Mouse (Mus musculus): ENCODE measurements around the gene Arfip1.

Gene Arfip1

DNA sequence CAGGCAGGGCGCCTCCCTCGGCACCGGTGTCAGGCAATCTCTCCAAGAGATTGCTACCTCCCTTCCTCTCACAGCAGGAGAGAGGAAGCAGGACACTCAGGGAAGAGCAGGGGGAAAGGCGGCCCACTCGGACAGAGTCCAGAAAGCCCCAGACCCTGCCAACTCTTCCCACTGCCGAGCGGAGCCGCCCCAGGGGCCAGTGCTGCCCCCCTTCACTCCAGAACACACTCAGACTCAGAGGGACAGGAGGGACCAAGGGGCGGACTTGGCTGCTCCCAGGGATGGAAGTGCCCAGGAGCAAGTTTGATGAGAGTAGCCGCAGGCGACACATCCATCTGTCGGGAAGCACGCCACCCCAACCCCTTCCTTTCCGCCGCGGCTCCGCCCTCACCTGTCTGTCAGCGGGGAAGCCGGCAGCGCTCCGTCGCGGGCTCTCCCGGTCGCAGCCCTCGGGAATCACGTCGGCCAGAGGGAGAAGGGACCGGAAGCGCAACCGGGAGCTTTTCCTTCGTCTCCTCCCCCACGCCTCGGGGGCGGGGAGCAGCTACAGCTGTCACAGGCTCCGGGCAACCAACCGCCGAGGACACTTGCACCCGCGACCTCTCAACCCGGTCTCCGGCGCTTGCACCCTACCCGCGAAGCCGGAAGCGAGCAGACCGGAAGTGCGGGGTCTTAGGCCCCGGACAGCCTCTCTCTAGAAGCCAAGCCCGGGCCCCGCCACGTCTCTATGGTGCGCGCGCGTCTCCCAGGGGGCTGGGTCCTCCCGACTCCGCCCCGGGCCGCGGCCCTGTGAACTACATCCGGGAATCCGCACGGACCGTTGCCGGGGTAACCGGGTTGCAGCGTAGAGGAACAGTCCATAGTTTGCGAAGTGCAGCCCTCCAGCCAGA is at the start of gene Arfip1:
Gene Arfip1 (minus strand): TSS at position 603 of the 890 bp plus-strand sequence.
- DNase-seq, result peak; percentile 99

DNA sequence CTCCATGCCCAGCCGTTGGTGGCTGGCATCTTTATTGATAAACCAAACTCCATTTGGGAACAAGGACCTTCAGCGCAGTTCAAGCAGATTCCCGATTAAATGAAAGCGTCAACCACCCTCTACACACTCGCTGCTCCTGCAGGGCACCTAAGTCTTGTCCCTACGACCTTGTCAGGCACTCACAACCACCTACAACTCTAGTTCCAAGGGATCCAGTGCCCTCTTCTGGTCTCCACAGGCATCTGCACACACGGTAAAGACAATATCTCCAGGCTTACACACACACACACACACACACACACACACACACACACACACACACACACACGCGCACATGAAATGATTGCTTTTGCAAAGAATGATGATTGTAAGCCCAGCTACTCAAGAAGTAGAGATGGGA is 49.2 kb upstream of the Arfip1 start:
- no peak for DNase-seq

DNA sequence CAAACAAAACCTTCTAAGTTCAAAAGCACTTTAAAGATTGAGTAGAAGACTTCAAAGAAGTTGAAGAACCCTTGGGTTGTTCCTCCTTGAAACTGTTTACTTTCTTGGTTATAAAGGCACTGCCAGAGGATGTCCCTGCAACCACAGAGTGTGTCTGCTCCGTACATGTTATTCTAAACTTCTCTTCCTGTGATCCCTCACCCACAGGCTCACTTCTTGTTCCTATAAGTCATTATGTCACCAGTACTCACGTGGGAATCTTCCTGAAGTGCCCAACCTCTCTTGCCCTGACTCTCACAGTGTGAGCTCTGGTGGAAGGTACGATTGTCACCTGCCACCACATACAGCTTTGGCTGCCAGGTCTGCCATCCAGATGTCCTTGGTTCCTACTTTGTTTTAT is 39.6 kb upstream of the Arfip1 start:
- peak; percentile 23 for DNase-seq

DNA sequence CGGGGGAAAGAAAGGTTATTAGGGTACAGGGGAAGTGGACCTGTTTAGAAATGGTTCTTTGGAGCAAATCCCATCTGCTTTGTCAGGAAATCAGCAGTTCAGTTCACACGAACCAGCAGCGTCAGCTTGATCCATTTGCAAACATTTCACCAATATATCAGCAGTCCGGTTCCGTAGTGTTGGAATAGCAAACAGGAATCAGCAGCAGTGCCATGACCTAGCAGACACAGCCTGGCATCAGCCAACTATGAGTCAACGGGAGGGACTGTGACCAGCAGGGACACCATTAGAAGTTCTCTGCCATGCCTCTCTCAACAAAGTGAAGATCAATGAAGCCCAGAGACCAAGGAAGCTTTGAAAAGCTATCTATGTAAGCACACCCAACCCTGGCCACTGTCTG is 37.3 kb upstream of the Arfip1 start:
- no peak for DNase-seq

DNA sequence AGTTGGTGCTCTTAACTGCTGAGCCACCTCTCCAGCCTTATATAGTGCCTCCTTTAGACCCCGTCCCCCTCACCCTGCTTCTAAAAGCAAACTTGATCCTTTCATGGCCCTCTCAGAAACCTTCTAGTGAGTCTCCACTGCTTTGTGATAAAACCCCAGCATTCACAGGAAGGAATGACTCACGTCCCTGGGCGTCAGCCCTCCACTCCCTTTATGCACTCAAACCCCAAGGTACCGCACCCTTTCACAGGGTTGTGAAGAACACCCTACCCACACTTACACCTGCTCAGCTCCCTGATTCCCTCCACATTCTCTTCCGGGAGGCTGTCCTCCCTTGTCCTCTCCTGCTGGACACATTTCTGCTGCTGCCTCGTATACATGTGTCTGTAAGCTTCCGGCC is 36.6 kb upstream of the Arfip1 start:
- DNase-seq, result no peak

DNA sequence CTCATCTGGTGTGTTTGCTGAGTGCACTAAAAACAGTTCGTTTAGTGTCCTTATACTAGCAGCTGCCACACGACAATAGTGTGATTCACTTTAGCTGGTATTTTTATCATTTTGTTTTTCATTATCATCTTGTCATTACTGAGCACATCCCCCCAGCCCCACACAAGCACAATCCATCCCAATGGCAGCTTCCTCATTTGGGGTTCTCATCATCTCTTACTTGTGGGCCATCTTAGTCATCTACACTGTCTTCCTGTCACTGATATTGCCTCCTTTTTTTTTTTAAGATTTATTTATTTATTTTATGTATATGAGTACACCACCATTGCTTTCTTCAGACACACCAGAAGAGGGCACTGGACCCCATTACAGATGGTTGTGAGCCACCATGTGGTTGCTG is 36.2 kb upstream of the Arfip1 start:
- DNase-seq, result no peak

DNA sequence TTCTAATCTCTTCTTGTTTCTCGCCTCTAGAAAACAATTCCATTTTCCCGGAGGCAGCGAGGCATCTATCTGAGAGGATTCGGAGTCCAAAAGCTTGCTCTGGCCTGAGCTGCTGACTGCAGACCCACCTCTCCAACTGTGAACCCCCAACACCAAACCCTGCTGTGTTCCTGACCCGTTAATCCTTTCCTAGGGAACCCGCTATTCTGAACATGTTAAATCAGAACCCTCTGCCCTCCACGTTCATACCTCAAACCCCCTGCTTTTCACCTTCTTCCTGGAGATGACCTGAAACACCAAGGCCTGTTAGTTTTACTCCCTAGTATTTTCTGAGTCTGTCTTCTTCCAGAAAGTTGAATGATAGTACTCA is 33.4 kb upstream of the Arfip1 start:
- DNase-seq, result no peak

DNA sequence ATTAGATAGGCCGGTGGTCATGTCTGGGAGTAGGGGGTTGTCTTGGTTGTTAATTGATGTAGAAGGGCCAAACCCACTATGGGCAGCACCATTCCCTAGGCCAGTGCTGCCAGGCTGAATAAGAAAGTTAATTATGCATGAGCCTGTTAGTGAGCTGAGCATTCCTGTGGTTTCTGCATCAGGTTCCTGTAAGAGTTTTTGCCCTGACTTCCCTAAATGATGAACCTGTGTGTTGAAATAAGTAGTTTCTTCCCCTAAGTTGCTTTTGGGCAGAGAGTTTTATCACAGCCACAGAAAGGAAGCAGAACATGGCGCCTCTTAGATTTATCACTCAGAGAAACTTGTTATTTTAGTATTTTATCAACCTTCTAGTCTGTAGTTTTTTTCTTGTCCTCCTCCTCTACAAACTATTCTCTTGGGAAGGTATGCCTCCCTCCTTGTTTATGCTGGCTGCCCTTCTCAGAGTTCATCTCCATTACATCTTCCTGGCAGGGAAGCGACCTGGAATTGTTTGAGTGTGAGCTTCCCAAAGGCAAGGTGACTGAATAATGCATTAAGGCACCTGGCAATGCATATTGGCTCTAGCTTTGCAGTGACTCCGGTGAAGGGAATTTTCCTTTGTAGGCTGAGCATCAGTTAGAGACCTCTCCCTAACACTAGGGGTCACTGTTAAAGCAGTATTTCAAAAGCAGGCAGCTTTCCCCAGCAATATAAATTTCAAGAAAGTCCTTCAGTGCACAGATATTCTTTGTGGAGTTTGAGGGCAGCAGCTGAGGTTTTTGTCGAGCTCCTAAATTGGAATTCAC is 32.8 kb upstream of the Arfip1 start:
- peak; percentile 50 for DNase-seq

DNA sequence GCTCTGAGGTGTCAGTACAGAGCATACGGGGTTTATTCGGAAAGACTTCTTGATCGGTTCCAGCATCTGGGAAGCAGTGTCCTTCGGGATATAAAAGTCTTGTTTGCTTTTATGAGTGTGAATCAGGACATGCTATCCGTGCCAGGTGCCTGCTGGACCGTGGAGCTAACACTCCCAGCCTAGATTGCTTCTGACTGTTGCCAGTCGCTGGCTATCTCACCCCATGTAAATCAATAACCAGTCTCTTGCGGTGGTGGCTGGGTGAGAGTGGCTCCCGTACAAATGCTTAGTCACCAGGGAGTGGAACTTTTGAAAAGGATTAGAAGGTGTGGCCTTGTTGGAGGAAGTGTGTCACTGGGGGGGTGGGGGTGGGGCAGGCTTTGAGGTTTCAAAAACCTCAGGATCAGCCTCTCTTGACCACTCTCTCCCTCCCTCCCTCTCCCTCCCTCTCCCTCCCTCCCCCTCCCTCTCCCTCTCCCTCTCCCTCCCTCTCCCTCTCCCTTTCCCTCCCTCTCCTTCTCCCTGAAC is 27.8 kb upstream of the Arfip1 start:
- no peak for DNase-seq

DNA sequence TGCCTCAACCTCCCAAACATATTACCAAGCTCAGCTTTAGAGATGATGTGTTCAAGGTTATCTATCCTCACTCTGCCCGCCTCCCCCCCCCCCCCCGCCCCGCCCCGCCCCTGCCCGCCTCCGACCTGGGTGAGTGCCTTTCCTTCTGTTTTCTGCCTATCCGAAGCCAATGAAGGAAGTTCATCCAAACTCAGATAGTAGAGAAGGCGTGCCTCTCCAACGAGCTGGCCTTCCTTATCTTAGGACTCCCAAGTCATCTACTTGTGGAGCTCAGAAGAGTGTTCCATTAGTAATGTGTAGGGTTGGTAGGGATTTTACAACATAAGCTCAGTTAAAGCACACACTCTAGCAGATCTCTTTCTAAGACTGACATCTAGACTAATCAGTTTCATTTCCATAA is 20.8 kb upstream of the Arfip1 start:
- no peak for DNase-seq

DNA sequence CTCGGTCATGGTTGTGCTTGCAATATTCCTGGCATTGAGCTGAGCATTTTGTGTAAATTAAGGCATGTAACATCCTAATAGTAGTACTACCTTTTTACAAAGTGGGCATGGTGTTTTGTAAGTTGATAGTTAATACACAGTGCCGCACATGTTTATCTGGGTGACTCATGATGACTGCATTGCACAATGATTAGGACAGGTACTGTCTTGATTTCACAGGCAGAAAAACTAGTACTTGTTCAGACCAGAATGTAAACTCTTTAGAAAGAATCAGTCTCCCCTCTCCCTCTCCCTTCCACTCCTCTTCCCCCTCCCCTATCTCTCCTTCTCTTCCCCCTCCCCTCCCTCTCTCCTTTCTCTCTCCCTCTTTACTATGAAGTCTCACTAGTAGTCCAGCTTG is 20.3 kb upstream of the Arfip1 start:
- no peak for DNase-seq

DNA sequence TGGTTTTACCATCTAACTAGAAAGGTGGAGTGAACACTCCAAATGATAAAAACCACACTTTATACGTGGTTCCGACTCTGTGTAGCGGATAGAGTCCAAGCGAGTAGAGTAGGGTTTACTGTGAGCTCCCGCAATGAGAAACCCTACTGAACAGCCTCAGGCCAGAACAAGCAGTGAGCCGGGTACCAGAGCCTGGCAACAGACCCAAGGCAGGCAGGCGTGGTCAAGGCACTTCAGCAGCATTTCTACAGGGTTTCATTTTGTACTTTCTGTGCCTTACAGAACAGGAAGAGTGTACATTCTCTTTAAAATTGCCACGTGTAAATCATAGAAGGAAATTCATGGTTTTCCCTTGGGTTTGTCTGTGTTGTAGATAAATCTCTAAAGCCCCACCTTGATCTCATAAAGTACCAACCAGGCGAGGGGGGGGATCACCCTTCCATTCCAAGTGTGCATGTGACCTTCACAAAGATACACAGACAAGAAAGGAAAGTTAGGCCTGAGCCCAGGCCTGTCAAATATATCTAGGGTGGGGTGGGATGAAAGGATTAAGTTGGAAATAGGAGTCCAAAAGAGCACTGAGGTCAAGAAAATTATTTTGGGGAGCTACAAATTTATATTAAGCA is 19.6 kb upstream of the Arfip1 start:
- no peak for DNase-seq

DNA sequence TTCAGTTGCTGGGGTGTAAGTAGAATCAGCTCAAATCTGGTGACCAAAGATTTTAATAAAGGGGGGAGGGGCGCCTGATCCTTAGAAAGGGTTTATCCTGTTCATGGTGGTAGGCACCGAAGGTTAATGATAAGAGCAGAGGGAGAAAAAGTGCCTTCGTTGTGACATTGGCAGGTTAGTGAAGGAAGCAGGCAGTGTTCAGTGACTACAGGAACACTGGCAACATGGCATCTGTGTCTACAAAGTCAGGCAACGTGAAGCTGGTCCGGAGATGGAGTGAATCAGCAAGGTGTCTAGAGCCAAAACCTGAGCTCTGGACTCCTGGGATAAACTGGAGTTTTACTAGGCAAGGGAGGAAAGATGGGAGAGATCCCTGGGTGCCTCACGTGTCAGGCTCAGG is 16.3 kb upstream of the Arfip1 start:
- no peak for DNase-seq

DNA sequence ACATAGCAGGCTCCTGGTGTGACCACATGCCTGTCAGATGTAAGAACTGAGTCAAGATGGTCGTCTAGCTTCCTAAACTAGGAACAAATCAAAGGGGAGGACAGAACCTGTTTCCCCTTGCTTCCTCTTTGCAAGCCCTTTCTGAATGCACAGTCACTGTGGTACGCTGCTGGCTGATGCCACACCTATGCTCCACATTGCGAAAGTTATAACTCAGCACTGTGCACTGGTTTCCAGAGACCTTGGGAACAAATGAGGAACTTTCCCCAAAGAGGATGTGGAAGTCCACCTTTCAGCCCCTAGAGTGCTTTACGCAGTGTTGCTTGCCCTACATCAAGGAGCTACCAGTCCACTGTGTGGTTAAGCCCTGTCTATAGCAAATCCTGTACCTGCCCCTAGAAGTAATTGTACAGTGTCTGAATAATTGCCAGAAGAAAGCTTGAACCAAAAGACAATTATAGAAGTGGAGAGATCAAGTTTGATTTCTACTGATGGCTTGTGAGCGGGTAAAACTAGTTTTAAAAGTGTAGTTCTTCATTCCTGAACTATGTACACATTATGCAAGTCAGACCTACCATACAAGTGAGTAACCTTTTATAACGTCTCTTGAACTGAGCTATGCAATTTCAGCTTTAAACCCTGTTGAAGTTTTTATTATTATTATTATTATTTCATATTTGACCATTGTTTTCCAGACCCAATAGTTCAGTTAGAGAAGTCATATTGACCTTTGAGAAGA is 15.7 kb upstream of the Arfip1 start:
- peak; percentile 35 for DNase-seq

DNA sequence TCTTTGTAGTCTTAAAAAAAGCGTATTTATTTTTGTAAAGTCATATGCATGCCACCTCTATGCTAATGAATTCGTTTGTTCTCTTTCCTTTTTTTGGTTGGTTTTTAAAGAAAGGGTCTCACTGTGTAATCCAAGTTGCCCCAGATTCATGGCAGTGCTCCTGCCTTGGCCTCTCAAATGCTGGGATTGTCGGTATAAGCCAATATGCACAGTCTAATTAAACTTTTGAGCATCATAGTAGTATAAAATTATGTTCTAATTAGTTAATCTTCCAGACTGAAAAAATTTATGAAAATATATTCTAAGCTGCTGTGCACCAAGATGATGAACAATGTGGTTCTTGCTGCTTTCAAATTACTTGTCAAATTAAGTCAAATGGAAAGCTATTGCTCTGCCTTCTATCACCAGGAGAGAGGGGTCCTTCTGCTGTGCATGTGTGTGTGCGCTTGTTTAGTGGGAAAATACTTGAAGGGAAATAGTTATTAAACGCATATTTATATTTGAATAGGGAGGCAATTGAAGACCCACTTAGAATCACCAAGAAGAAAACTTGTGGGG is 13.3 kb upstream of the Arfip1 start:
- DNase-seq, result no peak

DNA sequence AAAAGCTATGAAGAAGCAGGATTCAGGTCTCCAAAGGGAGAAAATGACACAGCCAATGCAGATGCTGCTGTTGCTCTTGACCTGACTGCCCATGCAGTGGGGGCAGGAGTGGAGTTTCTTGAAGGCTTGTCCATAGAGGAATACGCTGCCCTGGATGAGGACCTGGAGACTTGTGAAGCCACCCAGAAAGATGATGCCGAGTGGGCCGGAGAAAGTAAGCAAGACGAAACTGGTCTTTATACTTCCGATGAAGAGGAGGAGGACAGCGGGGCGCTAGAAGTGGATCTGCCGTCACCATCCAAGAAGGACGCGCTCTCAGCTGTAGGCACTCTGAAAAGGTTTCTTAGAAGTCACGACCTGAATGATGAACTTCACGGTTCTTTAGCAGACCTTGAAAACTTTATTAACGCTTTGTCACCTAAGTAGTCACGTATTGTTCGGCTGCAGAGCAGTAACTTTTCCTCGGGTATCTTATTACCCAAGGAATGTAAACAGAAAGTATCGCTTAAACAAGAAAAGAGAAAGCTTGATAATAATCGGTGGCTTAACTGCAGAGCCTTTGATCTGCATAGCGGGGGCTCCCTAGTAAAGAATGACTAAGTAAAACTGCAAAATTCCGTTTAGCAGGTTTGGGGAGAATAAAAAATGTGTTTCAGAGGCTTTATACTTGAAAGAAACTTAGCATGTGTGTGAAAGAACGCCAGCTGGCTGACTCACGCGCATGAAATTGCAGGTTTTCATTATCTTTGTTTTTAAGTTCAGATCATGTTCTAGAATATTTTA is 12.7 kb upstream of the Arfip1 start:
- no peak for DNase-seq

DNA sequence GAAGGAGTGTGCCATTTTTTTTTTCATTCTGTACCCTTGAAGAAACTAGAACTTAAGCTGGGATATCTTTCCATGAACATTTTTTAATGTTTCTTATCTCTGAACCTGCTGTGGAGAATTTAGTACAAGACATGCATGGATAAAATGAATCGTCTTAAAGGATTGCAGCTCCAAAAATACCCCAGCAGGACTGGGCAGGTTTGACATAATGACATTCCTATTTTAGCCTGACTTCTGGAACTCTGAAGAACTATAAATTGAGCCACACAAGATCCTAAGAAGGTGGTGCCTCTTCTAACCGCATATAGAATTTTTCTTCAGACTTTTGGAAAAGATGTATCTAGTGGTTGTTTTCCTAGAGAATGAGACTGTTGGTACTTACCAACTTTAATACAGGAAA is 10.8 kb upstream of the Arfip1 start, which contains the start of gene Tigd4:
Gene Tigd4 (plus strand): TSS at position 301 of the 400 bp plus-strand sequence.
- no peak for DNase-seq

DNA sequence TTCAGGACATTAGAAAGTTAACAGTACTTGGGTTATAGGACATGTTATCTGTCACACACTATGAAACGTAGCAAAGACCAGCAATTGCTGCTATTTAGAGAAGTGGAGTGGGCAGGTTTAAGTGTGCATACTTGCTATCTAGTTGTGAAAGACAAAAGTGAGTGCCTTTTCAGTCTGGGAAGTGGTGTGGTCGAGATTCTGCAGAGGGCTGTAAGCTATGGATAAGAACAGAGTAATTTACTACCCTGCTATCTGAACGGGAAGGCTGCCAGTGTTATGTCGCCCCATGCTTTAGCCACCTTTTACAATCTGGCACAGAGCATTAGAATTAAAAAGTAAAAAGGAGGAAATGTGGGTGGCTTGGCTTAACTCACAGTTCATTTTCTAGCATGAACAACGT is 4.3 kb upstream of the Arfip1 start:
- DNase-seq, result no peak

DNA sequence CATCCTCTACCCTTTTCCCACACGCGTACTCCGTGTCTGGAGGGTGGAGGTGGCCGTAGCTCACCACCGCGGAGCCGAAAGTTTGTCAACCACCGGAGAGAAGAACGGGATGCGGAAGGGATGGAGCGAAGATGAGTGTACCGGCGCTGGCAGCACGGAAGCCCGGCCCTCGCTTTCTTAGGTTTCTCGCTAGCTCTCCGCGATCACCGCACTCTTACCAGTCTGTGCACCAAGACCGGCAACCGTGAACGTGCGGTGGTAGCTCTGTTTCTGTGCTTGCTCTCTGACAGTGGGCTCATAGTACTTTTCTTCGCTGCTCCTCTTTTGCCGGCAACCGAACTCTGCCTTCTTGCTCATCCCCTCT is 470 bp upstream of the Arfip1 start:
- DNase-seq, result no peak

DNA sequence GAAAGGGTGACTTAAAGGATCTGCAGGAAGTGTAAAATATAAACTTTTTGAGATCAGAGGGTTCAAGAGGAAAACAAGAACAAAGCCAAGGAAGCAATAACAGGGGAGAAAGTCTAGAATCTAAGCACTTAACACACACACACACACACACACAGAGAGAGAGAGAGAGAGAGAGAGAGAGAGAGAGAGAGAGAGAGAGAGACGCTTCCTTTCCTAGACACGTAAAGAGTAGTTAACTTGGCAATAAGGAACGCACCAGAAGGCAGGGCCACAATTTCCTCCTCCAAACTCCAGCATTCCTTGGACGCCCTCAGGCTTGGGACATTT is 766 bp downstream of the Arfip1 start:
- DNase-seq, result no peak

DNA sequence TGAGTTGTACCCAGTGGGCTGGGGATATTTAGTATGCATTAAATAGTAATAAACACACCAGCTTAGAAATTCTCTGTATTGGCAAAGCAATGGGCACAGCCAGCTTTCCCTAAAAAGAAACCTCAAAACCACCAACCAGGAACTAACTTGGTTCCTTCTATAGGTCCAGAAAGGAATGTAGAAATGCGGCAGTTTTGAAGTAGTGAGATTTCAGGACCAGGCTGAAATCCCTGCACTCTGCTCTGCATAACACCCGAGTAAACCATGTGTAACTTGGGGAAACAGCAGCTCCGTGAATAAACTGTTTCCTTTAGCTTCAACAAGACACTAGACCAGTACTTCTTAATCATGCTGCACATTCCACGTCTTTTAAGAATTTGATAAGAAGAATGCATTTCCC is 1.7 kb downstream of the Arfip1 start:
- no peak for DNase-seq

DNA sequence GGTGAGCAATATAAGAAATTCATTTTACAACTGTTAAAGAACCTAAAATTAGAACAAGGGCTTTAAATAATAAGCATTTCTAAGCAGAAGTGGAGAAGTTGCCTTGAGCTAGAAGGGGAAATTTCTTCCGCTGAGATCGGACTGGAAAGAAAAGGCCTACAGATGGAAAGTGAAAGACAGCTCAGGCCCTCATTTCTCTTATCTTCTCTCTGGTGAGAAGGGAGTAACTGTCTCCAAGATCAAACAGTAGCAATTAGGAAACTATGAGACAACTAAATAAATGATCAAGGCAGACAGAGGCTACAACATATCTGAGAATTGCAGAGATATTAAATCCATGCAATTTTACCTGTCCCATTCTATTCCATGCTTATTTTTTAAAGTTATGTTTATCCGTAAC is 11.9 kb downstream of the Arfip1 start:
- no peak for DNase-seq
